Mouse (Mus musculus): ENCODE results near the gene C2. TPM values are rescaled to one million over a fixed set of nuclear protein-coding genes. Genes with fewer than 3 reads are reported as not detected.
"Not testable (repeated sequence)": the region's sequence is repeated elsewhere in the genome, so short reads cannot be mapped to it uniquely, and the experiment has no call there.

C2 gene
- total RNA-seq, 4 experiments from 2014 or later: 0.73 to 2.3 (median 2.2) TPM

DNA sequence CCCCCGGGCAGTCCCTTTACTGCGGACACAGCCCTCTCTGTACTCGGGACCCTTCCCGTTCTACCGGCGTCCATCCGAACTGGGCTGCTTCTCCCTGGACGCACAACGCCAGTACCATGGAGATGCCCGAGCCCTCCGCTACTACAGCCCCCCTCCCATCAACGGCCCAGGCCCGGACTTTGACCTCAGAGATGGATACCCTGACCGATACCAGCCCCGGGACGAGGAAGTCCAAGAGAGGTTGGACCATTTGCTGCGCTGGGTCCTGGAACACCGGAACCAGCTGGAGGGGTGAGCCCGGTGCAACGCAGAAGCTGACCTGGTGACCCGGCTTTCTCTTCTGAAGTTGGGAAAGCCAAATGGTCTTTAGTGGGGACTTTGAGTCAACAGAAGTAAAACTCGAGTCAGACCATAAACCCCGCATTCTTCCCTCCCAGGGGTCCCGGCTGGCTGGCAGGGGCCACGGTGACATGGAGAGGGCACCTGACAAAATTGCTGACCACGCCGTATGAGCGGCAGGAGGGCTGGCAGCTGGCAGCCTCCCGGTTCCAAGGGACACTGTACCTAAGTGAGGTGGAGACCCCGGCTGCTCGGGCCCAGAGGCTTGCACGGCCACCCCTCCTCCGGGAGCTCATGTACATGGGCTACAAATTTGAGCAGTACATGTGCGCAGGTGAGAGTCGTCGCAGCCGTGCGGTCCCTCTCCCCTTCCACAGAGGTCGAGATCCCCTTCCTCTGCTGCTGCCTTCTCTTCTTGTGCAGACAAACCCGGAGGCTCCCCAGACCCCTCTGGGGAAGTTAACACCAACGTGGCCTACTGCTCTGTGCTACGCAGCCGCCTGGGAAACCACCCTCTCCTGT is 60.4 kb downstream of the C2 start:
- no peak for DNase-seq (ENCODE audit: low spot score in 2 of 2)

DNA sequence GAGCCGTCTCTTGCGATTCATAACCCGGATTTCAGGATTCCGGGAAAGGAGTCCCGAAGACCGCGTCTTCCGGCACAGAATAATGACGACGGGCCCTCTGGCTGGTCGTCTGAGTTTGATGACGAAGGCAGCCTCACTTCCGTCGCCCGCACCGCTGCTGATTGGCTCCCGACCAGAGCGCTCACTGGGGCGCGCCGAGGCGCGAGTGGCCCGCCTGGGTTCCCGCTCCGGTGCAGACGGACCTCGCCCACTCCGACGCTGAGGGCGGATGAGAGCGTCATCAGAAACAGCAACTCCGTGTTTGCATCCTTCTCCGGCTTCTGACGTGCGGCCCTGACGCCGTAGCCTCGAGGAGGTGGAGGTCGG is 61.2 kb downstream of the C2 start, which contains the start of the genes Stk19 and Dxo:
TSS of gene Stk19 (minus strand) at position 90 of the 366 bp plus-strand sequence.
TSS of gene Dxo (plus strand) at position 164 of the 366 bp plus-strand sequence.
- peak; percentile 82 to 88 for DNase-seq (ENCODE audit: low spot score in 2 of 2)

DNA sequence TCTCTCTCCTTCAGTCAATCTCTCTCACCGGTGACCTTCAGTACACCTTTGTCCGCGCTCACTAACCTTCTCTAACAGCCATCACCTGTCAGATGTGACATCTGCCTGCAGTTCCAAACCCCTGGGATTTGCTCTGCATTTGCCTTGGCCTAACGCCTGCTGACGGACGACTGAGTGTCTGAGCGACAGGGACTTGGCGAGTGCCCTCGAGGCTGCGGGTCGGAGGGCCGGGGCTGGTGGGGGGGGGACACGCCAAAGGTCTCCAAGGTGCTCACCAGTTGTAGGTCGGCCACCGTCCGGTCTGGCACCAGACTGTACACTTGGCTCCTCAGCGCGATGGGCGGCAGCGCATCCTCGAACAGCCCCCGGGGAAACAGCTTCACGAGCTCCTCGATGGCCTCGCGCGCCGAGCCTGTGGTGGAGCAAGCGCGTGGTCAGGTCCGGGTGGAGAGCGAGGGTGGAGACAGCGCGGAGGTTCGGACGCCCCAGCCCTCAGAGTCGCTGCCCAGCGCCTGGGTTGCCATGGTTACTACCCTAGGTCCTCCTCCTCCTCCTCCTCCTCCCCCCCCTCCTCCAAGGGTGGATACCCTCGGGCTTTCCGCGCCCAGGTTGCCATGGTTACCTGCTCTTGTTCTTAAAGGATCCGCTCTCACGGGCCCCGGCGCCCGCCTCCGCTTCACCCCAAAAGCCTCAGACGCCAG is 61.8 kb downstream of the C2 start:
- DNase-seq (ENCODE audit: low spot score in 2 of 2): no peak

DNA sequence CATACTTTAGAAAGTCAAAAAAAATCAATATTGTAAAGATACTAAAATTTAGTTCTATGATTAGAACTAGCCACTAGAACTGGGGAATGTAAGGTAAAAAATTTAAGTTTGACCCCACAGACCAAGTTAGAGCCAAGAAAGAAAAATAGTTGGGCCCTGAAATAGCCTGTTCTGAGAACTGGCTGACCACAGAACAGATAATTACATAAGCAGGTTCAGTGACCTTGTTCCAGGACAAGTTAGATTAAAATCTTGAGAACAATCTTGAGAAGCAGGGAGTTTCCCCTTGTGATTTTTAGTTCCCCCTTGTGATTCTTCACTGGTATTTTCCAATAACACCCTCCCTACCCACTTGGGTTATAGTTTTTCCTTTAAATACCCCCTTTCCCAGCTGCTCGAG is 67.3 kb downstream of the C2 start:
- DNase-seq (ENCODE audit: low spot score in 2 of 2): not testable (repeated sequence)

DNA sequence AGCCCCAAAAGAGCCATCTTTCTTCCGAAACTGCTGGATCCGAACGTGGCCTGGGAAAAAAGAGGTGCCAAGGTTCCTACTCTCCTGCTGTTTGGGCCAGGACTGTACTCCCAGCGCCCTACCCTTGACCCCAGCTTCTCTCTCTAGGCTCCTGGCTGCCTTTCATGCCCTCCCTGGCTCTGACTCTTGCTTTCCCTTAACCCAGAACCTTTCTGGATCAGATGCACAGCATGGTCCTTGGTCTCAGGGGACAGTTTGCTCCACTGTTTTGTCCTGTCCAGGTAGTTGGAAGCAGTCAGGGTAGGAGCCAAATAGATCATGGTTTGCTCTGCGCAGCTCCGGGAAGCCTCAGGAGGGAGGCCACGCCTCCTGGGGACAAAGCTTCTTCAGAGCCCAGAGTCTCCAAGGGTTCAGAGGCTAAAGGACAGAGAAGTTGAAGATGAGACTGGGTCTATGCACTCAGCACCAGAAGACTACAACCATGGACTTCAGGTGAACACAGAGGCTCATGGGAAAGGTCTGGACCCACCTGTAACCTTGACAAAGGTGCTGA is 83.2 kb downstream of the C2 start:
- DNase-seq (ENCODE audit: low spot score in 2 of 2): no peak

DNA sequence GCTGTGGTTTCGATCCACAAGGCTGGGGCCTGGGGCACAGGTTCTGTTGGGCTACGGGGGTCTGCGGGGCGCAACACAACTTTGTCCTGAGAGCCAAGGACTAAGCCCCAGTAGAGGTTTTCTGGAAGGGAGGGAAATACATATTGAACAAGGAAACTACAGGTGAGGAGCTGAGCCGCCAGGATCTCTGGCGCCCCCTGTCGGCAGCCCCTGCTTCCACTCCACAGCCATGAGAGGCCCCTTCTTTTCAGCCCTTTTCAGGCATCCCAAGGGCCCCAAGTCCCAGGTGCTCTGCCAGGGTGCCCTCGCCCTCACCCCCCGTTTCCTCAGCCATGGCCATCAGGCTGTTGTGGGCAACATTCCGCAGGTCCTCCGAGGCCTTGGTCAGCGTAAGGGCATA is 84.3 kb downstream of the C2 start:
- DNase-seq (ENCODE audit: low spot score in 2 of 2): not testable (repeated sequence)

Small RNAs within 50 kb of the gene (microRNA-seq; reads per million reads assigned to microRNA genes)
- gene Mir6970: not detected
- 2.5 reads per million for gene Mir6971
- gene Mir6972: not detected

Other genes starting within 250 kb of the C2 start
- gene Tnxb, start 227.7 kb downstream of the C2 start, total RNA-seq (2022): 10 to 100 TPM; 18.1 to 27.4 (median 23.3) TPM
- 10 to 100 TPM in 1 of 4 experiments, 1 to 10 TPM in 3; 1.3 to 10.9 (median 4.9) TPM for gene C4b, start 154.4 kb downstream of the C2 start, total RNA-seq (2022)
- 1 to 10 TPM in 1 of 4 experiments, under 1 TPM in 1, not detected in 2; 0.34 to 3.1 TPM for gene Cyp21a1, start 93.7 kb downstream of the C2 start, total RNA-seq (2022)
- 1 to 10 TPM; 5.6 to 8.0 (median 6.9) TPM for gene Stk19, start 61.3 kb downstream of the C2 start, total RNA-seq (2022)
- gene Dxo, start 61.2 kb downstream of the C2 start, total RNA-seq (2022): 1 to 10 TPM; 7.3 to 9.9 (median 8.6) TPM
- gene Skiv2l, start 48.1 kb downstream of the C2 start, total RNA-seq (2022): 10 to 100 TPM; 21.3 to 23.4 (median 21.9) TPM
- 10 to 100 TPM in 1 of 4 experiments, 1 to 10 TPM in 3; 7.6 to 10.4 (median 8.9) TPM for gene Nelfe, start 47.9 kb downstream of the C2 start, total RNA-seq (2022)
- 1 to 10 TPM in 3 of 4 experiments, under 1 TPM in 1; 0.56 to 6.3 (median 2.8) TPM for gene Cfb, start 35.7 kb downstream of the C2 start, total RNA-seq (2022)
- gene Zbtb12, start 18.8 kb downstream of the C2 start, total RNA-seq (2022): 1 to 10 TPM; 7.3 to 7.9 (median 7.6) TPM
- gene Gm20547, start 16.2 kb downstream of the C2 start, total RNA-seq (2022): not detected
- 10 to 100 TPM; 31.2 to 37.2 (median 33.4) TPM for gene Ehmt2, start 204 bp upstream of the C2 start, total RNA-seq (2022)
- under 1 TPM in 2 of 4 experiments, not detected in 2; 0.15 TPM for gene Slc44a4, start 16.2 kb upstream of the C2 start, total RNA-seq (2022)
- 10 to 100 TPM in 2 of 4 experiments, 1 to 10 TPM in 2; 8.8 to 11.6 (median 10.5) TPM for gene Neu1, start 33.0 kb upstream of the C2 start, total RNA-seq (2022)
- 10 to 100 TPM in 1 of 4 experiments, 1 to 10 TPM in 3; 2.4 to 13.6 (median 3.7) TPM for gene Hspa1b, start 61.0 kb upstream of the C2 start, total RNA-seq (2022)
- gene Gm20481, start 71.6 kb upstream of the C2 start, total RNA-seq (2022): not detected
- 10 to 100 TPM in 1 of 4 experiments, 1 to 10 TPM in 3; 4.2 to 17.8 (median 5.3) TPM for gene Hspa1a, start 73.9 kb upstream of the C2 start, total RNA-seq (2022)
- 10 to 100 TPM; 19.4 to 26.1 (median 20.2) TPM for gene Hspa1l, start 74.4 kb upstream of the C2 start, total RNA-seq (2022)
- gene Lsm2, start 83.6 kb upstream of the C2 start, total RNA-seq (2022): 10 to 100 TPM; 11.7 to 15.7 (median 13.0) TPM
- gene Vars, start 102.7 kb upstream of the C2 start, total RNA-seq (2022): 10 to 100 TPM; 37.3 to 42.8 (median 41.0) TPM
- 10 to 100 TPM in 3 of 4 experiments, 1 to 10 TPM in 1; 8.0 to 18.8 (median 13.7) TPM for gene Vwa7, start 118.3 kb upstream of the C2 start, total RNA-seq (2022)
- gene Sapcd1, start 129.8 kb upstream of the C2 start, total RNA-seq (2022): not detected
- gene Msh5, start 148.5 kb upstream of the C2 start, total RNA-seq (2022): not detected
- 1 to 10 TPM; 5.2 to 9.0 (median 6.6) TPM for gene Clic1, start 151.7 kb upstream of the C2 start, total RNA-seq (2022)
- 1 to 10 TPM; 4.3 to 6.2 (median 5.1) TPM for gene Ddah2, start 160.8 kb upstream of the C2 start, total RNA-seq (2022)
- not detected for gene Ly6g6c, start 167.1 kb upstream of the C2 start, total RNA-seq (2022)
- gene Mpig6b, start 167.9 kb upstream of the C2 start, total RNA-seq (2022): not detected
- not detected for gene Ly6g6e, start 178.6 kb upstream of the C2 start, total RNA-seq (2022)
- gene Ly6g6d, start 179.8 kb upstream of the C2 start, total RNA-seq (2022): 1 to 10 TPM in 1 of 4 experiments, under 1 TPM in 2, not detected in 1; 0.53 to 1.8 (median 0.99) TPM
- not detected for gene Ly6g6f, start 187.3 kb upstream of the C2 start, total RNA-seq (2022)
- 100 to 1,000 TPM in 1 of 4 experiments, 10 to 100 TPM in 3; 84.1 to 107 (median 92.9) TPM for gene Abhd16a, start 191.0 kb upstream of the C2 start, total RNA-seq (2022)
- gene Ly6g5c, start 210.0 kb upstream of the C2 start, total RNA-seq (2022): not detected
- not detected for gene Ly6g5b, start 217.2 kb upstream of the C2 start, total RNA-seq (2022)
- 10 to 100 TPM in 1 of 4 experiments, 1 to 10 TPM in 3; 8.6 to 11.4 (median 9.3) TPM for gene Gpank1, start 223.2 kb upstream of the C2 start, total RNA-seq (2022)
- gene Csnk2b, start 223.8 kb upstream of the C2 start, total RNA-seq (2022): 100 to 1,000 TPM; 169 to 216 (median 180) TPM
- 10 to 100 TPM; 13.6 to 22.6 (median 17.0) TPM for gene D17H6S53E, start 228.1 kb upstream of the C2 start, total RNA-seq (2022)
- not detected for gene Apom, start 233.8 kb upstream of the C2 start, total RNA-seq (2022)
- 100 to 1,000 TPM; 206 to 247 (median 236) TPM for gene Bag6, start 236.9 kb upstream of the C2 start, total RNA-seq (2022)